Mouse (Mus musculus) hindlimb bud, embryonic 11.5 days (tissue): ENCODE data around the gene Cntln.

ENCODE experiments used
- DNase-seq: peaks from one replicate; pipeline ENCODE4 v3.0.0-alpha.2; 2012; ENCODE audit warnings: low read depth, low spot score; ENCODE audit errors: extremely low spot score

The Cntln gene

GRCm38 (mm10) chr4:85049933-85050553 is 165.9 kb downstream of the Cntln start:
- DNase-seq = no peak

DNA sequence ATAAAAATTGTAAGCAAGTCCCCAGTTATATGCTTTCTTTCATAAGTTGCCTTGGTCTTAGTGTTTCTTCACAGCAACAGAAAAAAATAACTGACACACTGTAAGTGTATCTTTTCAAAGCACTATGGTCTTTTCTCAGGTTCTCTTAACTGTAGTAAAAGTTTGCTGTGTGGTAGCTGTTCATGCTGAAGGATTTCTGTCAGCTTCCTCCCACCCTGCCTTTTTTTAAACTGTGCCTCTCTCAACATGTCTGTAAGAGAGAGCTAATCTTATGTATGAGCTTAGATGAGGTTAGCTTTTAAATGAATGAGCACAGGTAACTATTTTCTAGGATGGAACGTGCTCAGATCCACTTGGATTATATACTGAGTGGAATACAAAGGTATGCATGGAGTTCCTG is 170.5 kb downstream of the Cntln start:
- DNase-seq = no peak

DNA sequence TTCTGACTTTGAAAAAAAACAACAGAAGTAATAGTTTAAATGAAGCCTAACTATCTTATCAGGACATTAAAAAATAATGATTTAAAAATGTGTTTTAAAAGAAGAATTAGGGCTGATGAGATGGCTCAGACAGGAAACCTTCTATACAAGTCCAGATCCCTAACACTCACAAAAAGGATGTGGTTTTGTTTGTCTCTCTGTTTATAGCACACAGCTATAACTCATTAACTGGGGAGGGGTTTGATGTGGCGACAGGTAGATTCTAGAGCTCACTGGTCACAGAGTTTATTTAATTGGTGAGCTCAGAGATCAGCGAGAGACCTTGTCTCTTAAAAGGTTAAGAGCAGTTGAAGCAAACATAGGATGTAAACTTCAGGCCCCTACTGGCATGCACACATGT is 175.5 kb downstream of the Cntln start:
- DNase-seq = no peak

- no peak for DNase-seq
Observed at GRCm38 (mm10) chr4:85061676-85062075, 177.6 kb downstream of the Cntln start.

DNA sequence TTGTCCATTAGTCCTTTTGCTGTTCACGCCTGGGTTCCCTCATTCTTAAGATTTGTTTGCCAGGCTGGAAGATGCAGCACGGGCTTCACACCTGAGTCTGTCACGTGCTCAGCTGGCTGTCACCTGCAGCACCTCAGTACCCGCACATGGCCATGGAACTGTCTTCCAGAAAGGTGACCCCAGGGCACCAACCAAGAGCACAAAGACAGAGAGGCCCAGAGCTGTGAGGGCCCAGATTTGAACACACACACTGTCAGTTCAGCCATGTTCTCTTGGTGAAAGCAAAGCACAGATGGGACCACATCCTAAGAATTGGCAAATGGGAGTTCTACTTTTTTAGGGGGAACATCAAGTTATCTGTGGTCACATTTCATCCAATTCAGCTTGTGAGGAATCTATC is 211.9 kb downstream of the Cntln start:
- DNase-seq = no peak

DNA sequence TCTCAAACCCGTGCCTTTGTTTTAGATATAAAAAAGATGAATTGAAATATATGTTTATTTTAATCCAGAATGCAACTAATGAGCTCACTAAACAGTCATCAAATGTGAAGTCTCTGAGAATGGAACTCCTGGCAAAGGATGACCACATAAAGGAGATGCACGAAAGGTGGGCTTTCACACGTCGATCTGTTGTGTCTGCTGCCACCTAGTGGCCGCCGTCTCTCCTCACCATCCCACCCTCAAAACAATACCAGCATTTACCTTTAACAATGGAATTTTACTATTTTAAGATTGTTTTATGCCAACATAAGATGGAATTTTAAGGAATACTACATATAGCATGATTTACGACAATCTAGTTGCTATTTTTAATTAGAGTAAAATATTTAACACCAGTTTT is 212.6 kb downstream of the Cntln start:
- DNase-seq = peak; percentile 35

GRCm38 (mm10) chr4:85102168-85102567 is 218.1 kb downstream of the Cntln start:
- no peak for DNase-seq

- DNase-seq = no peak
Observed at GRCm38 (mm10) chr4:85106416-85106815, 222.3 kb downstream of the Cntln start.

DNA sequence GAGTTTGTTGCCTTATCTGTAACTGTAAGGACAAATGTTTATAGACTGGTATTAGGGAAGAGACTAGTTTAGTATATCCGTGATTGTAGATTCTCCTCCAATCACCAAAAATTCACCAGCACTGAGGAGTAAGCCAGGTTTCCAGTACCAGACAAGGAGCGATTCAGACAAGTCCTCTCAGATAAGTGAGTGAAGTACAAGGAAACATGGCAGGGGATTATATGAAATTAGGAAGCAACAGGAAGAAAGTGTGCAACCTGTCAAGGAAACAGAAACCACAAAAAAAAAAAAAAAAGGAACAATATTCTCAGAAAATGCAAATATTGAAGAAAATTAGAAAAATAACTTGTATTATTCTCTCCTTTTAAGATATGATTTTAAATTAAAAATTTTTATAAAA is 222.9 kb downstream of the Cntln start:
- no peak for DNase-seq

GRCm38 (mm10) chr4:85120271-85120670 is 236.2 kb downstream of the Cntln start:
- no peak for DNase-seq

GRCm38 (mm10) chr4:85149726-85150125 is 265.6 kb downstream of the Cntln start:
- DNase-seq = no peak

DNA sequence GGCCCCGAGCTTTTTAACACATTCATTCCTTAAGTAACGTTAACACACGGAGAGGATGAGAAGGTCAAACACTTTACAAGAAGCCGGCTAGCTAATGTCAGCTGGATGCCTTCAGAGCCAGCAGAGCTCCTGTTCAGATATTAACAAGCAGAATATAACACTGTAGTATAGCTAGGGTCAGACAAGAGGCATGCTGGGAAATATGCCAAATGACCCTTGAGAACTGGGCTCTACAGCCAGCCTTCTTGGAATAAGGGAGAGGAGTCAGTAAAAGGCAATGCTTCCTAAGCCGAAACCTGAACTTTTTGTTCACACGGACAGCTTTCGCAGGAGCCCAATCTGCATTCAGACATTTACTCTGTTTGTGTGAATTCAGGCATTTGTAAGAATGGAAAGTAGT is 267.8 kb downstream of the Cntln start:
- DNase-seq = no peak

DNA sequence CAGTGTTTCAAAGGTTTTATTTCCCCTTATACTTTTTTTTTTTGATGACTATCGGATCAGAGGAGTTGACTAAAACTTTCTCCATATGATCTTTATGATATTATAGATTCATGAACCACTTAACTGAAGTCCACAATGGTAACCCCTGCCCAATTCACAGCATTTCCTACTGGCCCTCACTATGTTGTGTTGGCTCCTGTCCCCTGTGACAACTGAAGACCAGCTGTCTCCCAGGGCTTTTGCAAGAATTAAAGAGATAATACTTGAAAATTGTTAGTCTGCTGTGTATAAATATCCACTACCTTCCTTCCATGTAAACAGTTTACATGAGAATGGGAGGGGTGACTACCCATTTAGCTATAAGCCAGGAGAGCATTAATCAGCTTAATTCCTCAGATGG is 270.3 kb downstream of the Cntln start:
- no peak for DNase-seq

DNA sequence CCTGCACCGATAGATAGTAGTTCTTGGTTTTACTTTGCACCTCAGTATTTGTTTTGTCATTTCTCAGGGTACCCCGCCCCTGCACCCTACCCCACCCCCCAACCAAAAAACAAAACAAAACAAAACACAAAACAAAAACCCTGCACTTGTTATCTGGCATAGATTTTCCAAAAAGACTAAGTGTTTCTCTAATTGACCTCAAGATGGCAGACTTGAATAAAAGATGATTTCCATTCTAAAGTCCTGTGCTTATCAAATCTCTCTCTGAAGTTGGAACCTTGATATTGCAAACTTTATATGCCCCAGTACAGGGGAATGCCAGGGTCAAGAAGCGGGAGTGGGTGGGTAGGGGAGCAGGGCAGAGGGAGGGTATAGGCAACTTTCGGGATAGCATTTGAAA is 277.0 kb downstream of the Cntln start:
- DNase-seq = no peak

DNA sequence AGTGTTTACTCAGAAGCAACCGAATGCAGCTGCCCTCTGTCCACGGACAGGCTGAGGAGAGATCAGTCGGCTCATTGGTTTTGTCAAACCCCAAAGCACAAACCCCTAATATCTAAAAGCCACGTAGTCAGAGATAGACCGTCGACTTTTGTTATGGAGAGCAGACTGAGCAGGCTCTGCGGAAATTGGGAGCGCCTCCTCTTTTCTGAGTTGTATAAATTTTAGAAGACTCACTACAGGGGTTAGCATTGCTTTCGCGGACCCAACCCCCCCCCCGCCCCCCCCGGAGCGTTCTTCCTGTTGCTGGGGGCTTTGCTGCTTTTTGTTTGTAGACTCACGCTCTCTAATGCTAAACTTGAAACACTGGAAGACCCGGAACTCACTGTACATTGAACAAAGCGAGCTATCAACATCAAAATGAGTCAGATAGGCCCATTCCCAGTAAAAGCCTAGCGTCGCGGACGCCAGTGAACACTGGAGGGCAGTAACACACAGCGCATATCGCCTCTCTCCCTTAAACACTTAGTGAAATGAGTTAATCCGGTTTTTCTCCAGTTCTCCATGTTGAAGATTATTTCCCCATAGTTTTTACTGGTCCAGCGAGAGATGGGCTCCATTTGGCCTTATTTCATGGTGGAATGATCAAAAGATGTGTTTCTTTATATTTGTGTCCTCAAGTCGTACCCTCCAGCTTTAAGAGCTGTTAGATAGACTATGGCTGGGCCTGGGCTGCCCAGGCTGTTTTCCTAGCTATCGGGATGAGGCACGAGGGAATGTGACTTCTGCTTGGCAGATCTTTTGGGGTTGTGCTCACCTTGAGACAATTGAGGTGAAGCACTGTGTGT is 278.6 kb downstream of the Cntln start:
- peak; percentile 44 for DNase-seq

DNA sequence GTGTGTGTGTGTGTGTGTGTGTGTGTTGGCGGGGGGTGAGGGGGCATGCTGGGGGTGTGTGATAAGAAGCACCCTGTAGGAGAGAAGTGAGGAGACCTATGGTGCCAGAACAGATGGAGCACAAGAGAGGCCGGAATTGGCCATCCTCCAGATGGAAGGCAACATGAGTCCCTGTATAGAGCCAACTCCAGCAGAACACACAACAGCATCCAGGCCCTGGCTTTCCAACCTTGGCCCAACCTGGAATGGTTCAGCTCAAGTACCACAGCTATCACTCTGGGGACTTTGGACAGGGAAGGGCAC is 279.2 kb downstream of the Cntln start:
- DNase-seq = no peak

- DNase-seq = no peak
Observed at GRCm38 (mm10) chr4:85168001-85168400, 283.9 kb downstream of the Cntln start.

GRCm38 (mm10) chr4:85175466-85175865 is 291.4 kb downstream of the Cntln start:
- DNase-seq = no peak

GRCm38 (mm10) chr4:85178394-85179051 is 294.4 kb downstream of the Cntln start:
- DNase-seq = no peak
